Mouse (Mus musculus) WW6 (cell line): ENCODE measurements around the gene Myh7.
"Not testable (repeated sequence)": the region's sequence is repeated elsewhere in the genome, so short reads cannot be mapped to it uniquely, and the experiment has no call there.

Source experiments
- DNase-seq: peaks from one replicate; pipeline ENCODE4 v3.0.0-alpha.2; 2013; ENCODE audit warnings: low read depth, low spot score

Myh7 gene

GRCm38 (mm10) chr14:54994136-54994868 is at the start of gene Myh7:
TSS of gene Myh7 (minus strand) at chr14:54994626.
- no peak for DNase-seq

DNA sequence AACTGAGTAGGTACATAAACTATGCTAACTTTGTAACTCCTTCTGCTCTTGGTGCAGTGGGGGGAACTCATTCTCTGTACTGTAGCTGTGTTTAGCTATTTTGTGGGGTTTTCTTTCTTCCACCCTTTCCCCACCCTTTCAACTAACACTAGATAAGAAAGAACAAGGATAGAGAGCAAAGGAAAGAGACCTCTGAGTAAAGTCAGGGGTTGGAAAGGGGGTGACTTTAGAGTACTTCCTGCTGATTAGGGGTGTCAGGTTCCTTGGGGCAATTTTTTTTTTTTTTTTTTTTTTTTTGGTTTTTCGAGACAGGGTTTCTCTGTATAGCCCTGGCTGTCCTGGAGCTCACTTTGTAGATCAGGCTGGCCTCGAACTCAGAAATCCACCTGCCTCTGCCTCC is 49.3 kb upstream of the Myh7 start:
- not testable (repeated sequence) for DNase-seq

GRCm38 (mm10) chr14:55032695-55033225 is 38.3 kb upstream of the Myh7 start:
- no peak for DNase-seq

- no peak for DNase-seq
Observed at GRCm38 (mm10) chr14:55029034-55029698, 34.7 kb upstream of the Myh7 start.

- DNase-seq, result no peak
Observed at GRCm38 (mm10) chr14:55028333-55028835, 34.0 kb upstream of the Myh7 start.

GRCm38 (mm10) chr14:55027653-55028052 is 33.2 kb upstream of the Myh7 start:
- no peak for DNase-seq

- no peak for DNase-seq
Observed at GRCm38 (mm10) chr14:55027251-55027650, 32.8 kb upstream of the Myh7 start.

DNA sequence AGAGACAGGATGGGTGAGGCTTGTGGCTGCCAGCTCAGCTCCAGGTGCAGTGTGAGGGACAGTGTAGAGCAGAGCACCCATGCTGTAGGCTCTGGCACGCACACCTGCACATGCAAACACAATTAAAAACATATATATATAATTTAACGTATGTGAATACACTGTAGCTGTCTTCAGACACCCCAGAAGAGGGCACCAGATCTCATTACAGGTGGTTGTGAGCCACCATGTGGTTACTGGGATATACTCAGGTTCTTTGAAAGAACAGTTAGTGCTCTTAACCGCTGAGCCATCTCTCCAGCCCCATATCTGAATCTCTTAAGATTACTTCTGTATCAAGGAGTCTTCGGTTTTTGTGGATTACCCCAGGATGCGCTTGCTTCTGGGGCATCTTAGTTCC is 31.1 kb upstream of the Myh7 start:
- DNase-seq, result no peak

DNA sequence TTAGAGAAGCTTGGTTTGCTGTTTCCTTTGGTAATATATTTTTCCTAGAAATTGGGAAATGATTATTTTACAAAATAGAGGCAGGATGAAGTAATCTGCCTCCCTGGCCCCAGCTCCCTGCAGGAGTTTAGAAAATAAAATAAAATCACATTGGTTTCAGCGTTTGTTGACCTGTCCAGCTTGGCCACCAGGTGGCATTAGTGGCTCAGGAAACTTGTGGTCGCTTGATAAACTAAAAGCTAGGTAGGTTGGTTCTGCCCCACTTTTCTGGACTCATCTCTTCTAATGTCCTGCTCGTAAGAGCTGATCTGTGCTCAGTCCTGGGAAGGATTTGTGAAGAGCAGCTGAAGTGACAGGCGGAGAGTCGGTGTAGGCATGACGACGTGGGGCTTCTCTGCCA is 29.8 kb upstream of the Myh7 start:
- DNase-seq, result no peak

DNA sequence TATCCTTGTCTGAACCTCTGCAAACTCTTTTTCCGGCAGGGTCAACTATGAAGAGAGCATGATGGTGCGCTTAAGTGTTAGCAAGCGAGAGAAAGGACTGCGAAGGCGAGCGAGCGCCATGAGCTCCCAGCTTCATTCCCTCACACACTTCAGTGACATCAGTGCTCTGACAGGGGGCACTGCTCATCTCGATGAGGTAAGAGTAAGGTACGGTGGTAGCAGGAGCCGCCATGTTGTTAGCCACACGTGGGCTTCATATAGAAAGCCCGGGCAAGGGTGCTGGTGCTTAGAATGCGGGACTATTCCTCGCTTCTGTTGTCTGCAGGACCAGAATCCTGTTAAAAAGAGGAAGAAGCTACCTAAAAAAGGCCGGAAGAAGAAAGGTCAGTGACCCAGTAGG is 28.6 kb upstream of the Myh7 start:
- no peak for DNase-seq

GRCm38 (mm10) chr14:55020394-55020793 is 26.0 kb upstream of the Myh7 start:
- no peak for DNase-seq

DNA sequence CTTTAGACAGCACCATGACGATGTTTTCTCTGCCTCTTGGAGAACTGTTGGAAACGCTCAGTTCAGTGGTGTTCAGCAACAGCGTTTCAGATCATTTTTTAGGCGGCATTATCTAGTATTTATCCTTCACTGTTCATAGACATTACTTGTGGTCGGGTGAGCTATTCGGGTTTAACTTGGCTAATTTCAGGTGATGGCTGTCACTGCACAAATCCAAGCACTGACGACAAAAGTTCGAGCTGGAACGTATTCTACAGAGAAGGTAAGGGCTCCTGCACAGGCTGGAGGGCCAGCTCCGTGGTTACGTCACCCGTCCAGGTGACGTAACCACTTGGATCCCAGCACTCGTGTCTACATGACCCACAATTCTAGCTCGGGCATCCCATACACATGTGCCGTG is 22.4 kb upstream of the Myh7 start:
- no peak for DNase-seq

DNA sequence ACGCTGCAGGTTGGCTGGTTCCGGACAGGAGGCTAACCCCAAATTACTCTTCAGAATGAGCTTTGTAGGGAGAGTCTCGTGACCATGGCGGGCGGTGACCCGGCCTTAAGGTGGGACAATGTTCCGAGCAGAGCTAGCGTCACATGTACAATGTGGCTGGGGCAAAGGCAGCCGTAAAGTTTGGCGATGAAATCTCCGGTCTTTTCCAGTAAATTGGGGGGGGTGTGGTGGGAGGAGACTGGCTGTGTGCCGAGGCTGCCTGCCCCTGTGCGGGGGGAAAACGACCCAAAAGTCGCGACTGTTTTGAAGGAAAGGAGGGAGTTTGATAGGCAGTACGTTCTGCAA is 21.3 kb upstream of the Myh7 start:
- DNase-seq, result no peak

DNA sequence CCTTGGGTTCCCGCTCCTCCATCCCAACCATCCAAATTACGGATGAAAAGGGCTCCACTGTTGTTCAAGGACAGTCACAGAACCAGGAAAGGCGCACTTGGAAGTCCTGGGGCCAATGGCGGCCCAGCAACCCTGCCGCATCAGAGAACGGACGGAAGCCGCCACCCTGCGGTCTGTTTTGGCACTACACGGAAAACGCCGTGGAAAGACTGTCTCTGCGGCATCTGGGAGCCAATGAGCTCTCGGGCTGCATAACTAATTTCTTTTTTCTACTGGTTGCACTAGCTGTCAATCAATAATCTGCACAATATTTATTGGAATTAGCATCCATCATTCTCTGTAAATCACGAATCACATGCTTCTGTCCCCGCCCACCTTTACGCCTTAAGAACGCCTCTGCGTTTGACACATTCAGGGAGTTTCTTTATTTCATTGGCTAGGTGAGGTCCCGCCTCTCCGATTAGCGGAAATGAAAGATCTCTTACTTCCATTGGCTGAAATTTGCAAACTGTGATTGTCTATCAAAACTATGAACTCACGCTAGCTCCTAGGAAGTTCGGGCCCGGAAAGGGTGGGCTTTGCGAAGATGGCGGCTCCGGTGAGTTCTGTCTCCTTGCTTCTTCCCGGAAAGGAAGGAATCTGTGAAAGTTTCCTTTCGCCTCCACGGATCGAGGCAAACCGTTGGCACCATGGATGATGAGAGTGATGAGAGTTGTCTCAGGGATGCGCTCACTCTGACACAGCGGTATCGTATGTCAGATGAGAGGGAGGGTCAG is 20.8 kb upstream of the Myh7 start, which contains the start of gene Ngdn:
TSS of gene Ngdn (plus strand) at position 464 of the 776 bp plus-strand sequence.
- DNase-seq, result peak; percentile 93

GRCm38 (mm10) chr14:55014591-55014990 is 20.2 kb upstream of the Myh7 start:
- peak; percentile 31 for DNase-seq

DNA sequence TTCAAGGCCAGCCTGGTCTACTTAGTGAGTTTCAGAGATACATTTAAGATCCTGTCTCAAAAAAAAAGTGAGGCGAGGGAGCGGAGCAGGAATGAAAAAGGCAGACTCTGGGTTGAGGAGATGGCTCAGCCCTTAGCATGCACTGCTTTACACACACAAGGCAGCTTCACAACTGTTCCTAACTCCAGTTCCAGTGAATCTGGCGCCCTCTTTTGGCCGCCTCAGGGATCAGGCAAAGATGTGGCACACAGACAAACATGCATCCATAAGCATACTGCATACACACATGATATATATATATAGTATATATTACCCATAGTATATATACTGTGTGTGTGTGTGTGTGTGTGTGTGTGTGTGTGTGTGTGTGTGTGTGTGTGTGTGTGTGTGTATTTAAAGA is 16.7 kb upstream of the Myh7 start:
- DNase-seq, result peak; percentile 33

DNA sequence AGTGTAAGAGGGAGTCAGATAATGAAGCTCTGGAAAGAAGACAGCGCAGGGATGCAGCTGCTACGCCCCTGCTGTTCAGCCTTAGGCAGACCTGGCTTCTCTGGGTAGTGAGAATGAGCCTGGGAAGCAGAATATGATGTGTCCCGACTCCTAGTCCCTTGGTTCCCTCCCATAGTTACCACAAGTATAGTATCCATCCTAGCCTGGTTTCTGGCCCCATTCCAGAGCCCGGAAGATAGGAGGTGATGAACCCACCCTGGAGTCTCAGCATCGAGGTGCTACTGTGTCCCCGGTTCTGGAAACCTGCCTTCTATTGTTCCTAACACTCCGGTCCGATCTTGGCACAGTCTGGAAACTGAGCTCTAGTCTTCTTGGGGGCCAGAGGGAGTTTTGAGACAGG is 14.0 kb upstream of the Myh7 start:
- no peak for DNase-seq

DNA sequence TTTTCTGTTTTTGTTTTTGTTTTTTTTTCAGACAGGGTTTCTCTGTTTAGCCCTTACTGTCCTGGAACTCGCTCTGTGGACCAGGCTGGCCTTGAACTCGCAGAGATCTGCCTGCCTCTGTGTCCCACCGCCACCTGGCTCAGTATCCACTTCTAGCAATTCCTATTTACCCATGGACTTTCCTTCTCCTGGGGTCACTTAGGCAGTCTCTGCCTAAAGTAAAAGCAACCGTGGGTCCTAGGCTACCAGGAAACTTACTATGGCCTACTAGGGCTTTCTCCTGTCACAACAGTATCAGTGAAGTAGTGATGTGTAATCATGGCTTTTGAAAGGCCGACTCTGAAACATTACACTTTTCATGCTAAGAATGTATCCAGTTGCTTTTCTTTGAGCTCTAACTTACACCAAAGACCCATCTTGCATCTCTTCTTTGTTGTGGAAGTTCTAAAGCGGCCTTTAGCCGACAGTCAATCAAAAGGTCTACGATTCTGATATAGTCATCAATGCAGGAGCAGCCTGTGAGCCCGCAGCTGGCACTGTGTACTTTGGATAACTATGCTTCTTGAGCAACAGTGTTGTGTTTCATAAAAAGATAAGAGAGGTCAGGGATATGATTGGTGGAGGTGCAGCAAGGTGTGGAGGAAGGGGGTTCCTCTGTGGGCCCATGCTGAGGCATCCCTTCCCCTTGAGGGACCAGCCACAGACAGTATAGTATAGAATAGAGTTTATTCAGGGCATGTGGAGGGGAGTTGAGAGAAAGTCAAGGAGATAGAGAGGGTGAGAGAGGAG is 12.9 kb upstream of the Myh7 start:
- DNase-seq, result no peak

- no peak for DNase-seq
Observed at GRCm38 (mm10) chr14:55006541-55006940, 12.1 kb upstream of the Myh7 start.

DNA sequence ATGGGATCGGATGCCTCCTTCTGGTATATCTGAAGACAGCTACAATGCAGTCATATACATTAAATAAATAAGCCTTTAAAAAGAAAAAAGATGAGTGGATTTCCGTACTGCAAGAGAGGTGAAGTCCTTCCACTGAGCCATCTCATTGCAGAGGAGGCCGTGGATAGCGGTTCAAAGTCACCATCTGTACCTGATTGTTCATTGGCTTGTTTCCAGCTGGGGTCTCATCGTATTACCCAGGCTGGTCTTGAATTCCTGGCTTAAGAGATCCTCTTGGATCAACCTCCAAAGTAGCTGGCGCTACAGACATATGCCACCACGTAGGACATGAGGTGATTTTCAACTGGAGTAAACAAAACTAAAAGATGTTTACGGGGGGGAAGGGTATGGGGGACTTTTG is 11.5 kb upstream of the Myh7 start:
- DNase-seq, result no peak

DNA sequence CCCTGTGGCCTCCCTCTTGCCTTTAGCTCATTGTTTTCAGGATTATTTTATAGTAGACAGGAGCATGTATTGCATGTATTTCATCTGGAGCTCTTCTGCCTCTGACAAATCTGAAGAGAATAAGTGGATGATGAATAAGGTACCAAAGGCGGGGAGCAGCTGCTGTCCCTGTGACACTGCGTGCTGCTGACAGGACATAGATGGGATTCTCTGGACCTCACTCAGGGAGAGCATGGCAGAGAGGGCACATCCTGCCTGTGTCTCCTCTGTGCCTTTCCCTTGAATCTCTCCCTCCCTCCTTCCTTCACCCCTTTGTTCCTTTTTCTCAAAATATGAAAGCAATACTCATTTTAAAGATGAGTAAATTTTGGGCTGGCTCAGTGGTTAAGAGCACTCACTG is 11.1 kb upstream of the Myh7 start:
- no peak for DNase-seq
